Mouse (Mus musculus): ENCODE data around the gene Hspa12b. TPM values are rescaled to one million over a fixed set of nuclear protein-coding genes. Genes with fewer than 3 reads are reported as not detected.

Hspa12b gene
- total RNA-seq, 2 experiments from 2014 or later = 7.7 to 12.3 TPM

DNA sequence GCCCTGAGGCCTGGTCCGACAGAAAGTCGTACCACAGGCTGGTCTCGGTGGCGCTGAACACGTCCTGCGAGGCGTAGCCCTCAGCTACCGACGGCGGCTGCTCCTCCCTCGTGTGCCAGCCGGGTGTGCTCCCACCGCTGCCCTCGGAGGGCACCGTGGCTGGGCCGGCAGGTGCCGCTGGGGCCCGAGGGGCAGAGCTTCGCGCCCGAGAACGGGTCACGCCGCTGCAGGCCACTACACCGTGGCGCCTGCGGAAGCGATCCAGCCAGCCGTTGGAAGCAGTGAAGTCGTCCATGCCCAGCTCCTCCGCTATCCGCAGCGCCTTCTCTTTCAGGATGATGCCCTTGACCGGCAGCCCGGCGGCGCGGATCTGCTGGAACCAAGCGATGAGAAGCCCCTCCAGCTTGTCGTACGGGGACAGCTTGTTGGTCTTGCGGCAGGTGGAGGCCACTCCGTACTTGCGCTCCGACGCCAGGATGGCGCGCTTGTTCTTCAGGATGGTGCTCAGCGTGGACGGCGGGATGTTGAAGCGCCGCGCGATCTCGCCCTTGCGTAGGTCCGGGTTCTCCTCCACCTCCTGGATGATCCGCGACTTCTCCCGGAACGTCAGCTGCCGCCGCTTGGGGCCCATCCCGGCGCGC, 52.3 kb downstream of the Hspa12b start:
- DNase-seq = peak; percentile 61 to 72

- DNase-seq = peak; percentile 89 to 95
Measured at GRCm38 (mm10) chr2:131179990-131180587, 53.0 kb downstream of the Hspa12b start, which contains the start of gene Cenpb. TSS of gene Cenpb (minus strand) at chr2:131180067.

DNA sequence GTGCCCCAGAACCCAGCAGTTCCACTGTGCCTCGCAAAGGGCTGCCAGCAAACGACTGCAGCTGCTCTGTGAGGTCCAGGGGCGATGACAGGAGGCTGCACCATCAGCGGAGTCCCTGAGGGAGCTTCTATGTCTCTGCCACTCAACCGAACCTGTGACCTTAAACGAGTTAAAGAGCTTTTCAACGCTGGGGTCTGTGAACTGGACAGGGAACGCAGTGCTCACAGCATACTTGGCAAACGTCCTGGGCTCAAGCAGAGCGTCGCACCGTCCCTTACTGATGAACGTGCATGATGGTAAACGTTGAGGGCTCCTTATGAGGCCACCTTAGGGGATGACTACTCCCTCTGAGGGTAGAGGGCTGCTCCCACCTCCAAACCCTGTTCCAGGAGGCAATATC, 59.3 kb downstream of the Hspa12b start:
- no peak for DNase-seq

DNA sequence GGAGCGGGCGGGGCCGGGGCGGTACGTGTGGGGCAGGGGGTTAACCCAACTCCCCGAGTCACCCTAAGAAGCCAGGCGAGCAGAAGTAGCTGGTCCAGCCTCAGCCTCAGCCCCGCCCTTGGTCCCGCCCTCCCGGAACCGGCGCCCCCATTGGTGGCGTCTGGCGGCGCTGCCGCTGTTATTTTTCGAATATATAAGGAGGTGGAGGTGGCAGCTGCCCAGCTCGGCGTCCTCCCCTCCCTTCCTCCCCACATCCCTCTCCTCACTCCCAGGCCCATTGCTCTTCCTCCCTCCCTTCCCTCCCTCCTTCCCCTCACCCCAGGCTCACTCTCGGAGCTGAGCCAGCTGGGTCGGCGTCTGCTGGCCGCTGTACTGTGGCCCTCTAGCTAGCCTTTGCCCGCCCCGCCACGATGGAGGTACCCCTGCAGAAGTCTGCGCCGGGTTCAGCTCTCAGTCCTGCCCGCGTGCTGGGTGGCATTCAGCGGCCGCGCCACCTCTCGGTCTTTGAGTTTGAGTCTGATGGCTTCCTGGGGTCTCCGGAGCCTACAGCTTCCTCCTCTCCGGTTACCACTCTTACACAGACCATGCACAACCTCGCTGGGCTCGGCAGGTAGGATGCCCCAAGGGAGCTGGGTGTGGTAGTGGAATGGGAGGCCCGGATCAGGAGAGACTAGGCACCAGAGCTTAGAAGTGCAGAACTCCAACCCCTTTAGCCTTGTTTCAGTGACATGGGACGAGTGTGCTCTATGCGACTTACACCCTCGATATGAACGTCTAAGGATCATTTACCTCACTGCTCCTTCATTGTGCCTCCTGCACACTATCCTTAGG, 59.9 kb downstream of the Hspa12b start, which contains the start of the genes Cdc25b and Spef1:
Cdc25b (plus strand) TSS at position 179 of the 831 bp plus-strand sequence.
Spef1 (minus strand) TSS at position 512 of the 831 bp plus-strand sequence.
- DNase-seq = peak; percentile 88 to 93

GRCm38 (mm10) chr2:131187602-131187922, 60.5 kb downstream of the Hspa12b start:
- DNase-seq = no peak

- DNase-seq = no peak
Measured at GRCm38 (mm10) chr2:131188311-131188710, 61.2 kb downstream of the Hspa12b start.

- DNase-seq = no peak
Measured at GRCm38 (mm10) chr2:131189521-131190309, 62.6 kb downstream of the Hspa12b start.

DNA sequence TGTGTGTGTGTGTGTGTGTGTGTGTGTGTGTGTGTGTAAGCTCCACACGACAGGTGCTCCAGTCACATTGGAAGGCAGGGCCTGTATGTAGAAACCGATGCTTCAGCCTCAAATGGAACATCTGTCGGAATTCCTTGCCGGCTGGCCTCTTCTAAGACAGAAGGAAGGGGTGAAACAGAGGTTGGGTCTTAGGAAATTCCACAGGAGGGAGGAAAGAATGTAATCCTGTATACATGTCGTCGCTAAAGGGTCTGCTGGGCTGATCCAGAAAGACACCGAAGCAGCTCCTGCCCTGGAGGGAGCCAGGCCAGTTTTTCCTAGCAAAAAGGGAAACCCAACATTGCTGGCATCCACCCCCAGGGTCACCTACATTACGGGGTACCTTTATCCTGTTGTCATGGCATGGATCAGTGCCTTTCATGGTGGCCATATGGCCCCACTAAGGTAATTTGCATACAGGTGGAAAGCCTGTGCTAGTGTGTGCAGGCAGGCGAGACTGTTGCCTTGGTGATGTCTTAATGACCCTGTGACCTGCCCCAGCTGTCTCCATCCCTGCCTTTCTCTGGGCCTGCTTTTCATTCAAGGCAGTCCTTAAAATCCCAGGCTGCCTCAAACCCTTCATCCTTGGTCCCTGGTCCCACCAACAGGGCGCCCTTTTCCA, 63.4 kb downstream of the Hspa12b start:
- no peak for DNase-seq

DNA sequence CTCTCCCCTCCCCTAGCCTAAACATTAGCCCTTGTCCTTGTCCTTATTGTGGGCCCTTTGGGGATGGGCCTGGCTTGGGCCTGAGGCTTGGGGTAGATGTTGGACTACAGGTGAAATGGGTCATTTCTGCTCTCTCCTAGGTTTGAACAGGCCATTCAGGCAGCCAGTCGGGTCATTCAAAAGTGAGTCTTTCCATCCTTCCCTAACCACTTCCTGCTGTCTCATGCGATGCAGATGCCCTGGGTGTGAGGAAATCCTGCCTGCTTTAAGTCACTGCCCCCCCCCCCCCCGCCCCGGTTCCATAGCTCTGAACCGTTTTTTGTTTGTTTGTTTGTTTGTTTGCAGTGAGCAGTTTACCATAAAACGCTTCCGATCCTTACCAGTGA, 63.9 kb downstream of the Hspa12b start:
- no peak for DNase-seq

Other genes starting within 250 kb of the Hspa12b start
- gene 4930402H24Rik, start 220.9 kb upstream of the Hspa12b start, total RNA-seq (2021) = 10 to 100 TPM; 31.3 to 39.4 TPM
- gene Atrn, start 220.8 kb upstream of the Hspa12b start, total RNA-seq (2021) = 10 to 100 TPM; 32.9 to 38.9 TPM
- 1 to 10 TPM; 4.1 to 4.6 TPM for gene Gfra4, start 84.2 kb upstream of the Hspa12b start, total RNA-seq (2021)
- gene Adam33, start 63.5 kb upstream of the Hspa12b start, total RNA-seq (2021) = 1 to 10 TPM; 2.4 to 3.8 TPM
- gene Siglec1, start 40.5 kb upstream of the Hspa12b start, total RNA-seq (2021) = 1 to 10 TPM; 4.2 to 4.7 TPM
- gene Gm11037, start 6.2 kb downstream of the Hspa12b start, total RNA-seq (2021) = not detected
- 100 to 1,000 TPM in 1 of 2 experiments, 10 to 100 TPM in 1; 83.7 to 125 TPM for gene 1700037H04Rik, start 32.8 kb downstream of the Hspa12b start, total RNA-seq (2021)
- 10 to 100 TPM; 60.0 to 68.2 TPM for gene Cenpb, start 52.8 kb downstream of the Hspa12b start, total RNA-seq (2021)
- 1 to 10 TPM; 5.5 to 5.7 TPM for gene Cdc25b, start 59.7 kb downstream of the Hspa12b start, total RNA-seq (2021)
- 1 to 10 TPM; 4.9 to 6.1 TPM for gene Spef1, start 60.0 kb downstream of the Hspa12b start, total RNA-seq (2021)
- gene Ap5s1, start 79.8 kb downstream of the Hspa12b start, total RNA-seq (2021) = 10 to 100 TPM; 14.0 to 21.1 TPM
- gene Mavs, start 106.8 kb downstream of the Hspa12b start, total RNA-seq (2021) = 10 to 100 TPM; 32.8 to 43.2 TPM
- 10 to 100 TPM; 46.6 to 58.6 TPM for gene Pank2, start 135.2 kb downstream of the Hspa12b start, total RNA-seq (2021)
- 1 to 10 TPM; 7.1 to 9.4 TPM for gene Rnf24, start 225.6 kb downstream of the Hspa12b start, total RNA-seq (2021)